Mouse (Mus musculus) gastrocnemius, postnatal 36 days (tissue): ENCODE data around the gene Ctns. TPM values are rescaled to one million over a fixed set of nuclear protein-coding genes. Genes with fewer than 3 reads are reported as not detected.

Source experiments
- DNase-seq, 2 experiments: peaks; one replicate each; pipeline ENCODE4 v3.0.0; 2022
- intact Hi-C: fragments of 180-260 bp; cut with DNase I; formaldehyde crosslinking; loops from one replicate; pipeline ENCODE4 v1.15.1; 2025
- total RNA-seq, 2 experiments: library from RNA; stranded (reverse); gene quantifications; 2 replicates each; pipeline ENCODE4 v1.2.3; 2021

The Ctns gene
- total RNA-seq, 2 experiments from 2014 or later = 5.3 to 5.5 TPM

DNA sequence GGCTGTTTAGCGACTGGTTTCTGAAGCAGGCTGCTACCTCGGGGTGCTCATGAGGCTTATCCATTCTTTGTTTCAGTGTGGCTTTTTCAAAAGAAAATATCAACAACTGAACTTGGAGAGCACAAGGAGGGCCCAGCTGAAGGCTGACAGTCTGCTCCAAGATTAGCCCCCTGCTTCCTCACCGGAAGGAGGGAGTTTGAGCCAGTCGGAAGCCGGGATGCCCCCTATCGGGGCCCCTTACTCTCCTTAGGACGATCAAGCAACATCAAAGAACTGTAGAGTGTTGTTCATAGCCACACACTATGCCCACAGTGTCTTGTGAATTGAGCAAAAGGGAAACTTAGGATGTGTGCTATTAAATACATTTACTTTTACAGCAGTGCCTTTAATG, 51.9 kb downstream of the Ctns start:
- DNase-seq = no peak
- intact Hi-C loops = no loop called here

DNA sequence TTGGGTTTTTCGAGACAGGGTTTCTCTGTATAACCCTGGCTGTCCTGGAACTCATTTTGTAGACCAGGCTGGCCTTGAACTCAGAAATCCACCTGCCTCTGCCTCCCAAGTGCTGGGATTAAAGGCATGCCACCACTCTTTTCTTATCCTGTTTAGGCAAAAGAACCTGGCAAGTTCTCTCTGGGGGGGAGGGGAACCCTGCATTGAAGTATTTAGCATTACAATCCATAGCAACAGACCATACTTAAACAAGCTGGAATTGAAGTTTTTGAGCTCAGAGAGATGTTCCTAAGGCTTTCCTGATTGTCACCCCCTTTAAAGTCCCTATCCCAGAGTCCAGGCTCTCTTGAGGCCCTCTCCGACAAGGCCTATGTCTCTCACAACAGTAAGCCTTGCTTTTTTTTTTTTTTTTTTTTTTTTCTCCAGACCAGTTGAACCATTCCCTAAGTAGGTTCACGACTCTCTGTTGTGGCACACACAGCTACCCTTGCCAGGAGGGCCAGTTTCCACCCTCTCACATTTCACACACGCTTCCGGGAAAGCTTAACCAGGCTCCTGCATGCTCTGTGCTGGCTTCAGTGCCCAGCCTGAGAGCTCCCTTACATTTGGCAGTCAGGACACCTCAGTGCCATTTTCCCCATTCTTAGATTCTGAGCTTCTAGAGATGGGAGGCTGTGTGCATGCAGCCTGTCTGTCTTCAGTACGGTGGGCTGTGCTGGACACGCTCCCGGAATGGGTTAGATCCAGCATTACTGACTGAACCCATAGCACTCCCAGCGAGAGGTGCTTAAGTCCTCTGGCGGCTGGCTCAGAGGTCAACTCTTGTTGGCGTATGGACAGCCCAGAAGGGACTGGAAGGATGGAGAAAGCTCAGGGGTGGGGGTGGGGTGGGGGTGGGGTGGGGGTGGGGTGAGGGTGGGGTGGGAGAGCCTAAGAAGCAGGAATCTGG, 52.5 kb downstream of the Ctns start:
- intact Hi-C loops = no loop called here
- no peak for DNase-seq

DNA sequence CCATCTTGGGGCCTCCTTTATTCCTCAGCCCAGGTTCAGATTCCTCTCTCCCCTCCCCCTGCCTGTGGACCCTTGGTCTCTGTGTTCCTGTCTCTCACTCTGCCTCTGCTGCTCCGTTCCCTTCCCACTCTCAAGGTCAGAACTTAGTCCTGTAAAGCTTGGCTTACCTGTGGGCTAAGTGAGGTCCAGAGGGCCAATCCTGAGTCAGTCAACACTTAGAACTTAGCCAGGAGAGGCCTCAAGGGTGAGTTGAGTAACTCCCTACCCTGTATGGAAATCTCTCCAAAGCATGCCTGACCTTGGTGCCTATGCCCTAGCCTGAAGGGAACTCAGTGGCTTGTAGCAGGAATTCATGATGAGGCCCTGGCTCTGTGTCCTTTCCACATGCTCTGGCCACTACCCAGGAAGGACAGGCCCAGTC, 54.6 kb downstream of the Ctns start:
- intact Hi-C loops = no loop called here
- DNase-seq = no peak

DNA sequence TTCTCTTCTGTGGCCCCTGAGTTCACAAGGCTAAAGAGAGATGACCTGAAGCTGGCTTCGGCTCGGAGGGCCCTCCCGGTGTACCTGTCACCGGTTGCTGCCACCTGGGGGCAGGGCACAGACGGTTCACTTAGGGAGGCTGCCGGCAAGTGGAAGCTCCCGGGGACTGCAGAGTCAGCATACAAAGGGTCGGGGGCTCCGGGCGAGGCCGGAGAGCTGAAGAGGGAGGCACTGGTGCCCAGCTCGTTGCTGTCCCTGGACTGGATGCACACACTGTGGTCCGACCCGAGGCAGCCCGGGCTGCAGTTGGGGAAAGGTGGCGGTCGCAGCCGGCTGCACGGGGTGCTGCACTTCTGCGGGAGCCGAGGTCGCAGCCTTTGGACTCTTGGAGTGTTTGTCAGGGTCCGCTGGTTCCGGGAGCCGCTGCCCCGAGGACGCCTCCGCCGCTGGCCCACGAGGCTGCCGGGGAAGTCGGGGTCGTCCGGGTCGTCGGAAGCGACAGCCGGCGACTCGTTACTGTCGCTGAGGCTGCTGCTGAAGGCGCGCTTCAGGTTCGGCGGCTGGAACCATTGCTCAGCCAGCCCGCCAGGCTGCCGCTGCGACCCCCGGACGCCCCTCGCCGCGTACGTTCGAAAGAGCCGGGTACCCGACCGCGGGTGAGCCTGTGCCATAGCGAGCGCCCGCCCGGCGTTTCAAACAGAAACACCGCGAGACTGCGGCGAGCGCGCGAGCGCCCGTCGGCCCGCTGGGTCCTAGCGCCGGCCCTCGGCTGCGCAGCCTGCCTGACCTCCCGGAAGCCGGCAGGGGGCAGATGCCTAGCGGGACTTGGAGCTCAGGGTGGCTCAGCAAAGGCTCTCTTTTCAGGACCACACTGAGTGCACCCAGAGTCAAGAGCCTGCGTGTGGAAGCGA, 61.0 kb downstream of the Ctns start, which contains the start of gene Haspin:
Gene Haspin (minus strand): TSS at position 704 of the 911 bp plus-strand sequence.
- intact Hi-C loops = loop anchor here (2.0 kb wide), 2 partner anchors 23 to 31 kb away; partner anchors contain the start of gene P2rx5
- peak; percentile 85 to 86 for DNase-seq

DNA sequence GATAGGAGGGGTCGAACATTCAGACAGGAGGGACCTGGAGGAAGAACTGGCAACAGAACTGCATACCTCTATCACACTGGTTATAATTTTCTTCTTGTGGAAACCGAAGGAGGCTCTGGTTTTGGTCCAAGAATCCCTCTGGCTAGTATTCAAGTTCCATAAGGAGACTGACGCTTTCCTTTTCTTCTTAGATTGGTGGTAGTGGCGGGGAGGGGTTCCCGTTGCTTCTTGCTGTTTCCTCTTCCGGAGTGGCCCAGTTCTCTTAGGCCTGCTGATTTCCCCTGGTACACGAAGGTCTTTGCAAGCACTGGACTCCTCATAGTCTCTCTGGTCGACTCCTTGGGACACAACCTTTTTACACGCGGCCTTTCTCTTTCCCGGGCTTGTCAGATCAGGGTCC, 61.7 kb downstream of the Ctns start:
- no peak for DNase-seq
- intact Hi-C loops = no loop called here

DNA sequence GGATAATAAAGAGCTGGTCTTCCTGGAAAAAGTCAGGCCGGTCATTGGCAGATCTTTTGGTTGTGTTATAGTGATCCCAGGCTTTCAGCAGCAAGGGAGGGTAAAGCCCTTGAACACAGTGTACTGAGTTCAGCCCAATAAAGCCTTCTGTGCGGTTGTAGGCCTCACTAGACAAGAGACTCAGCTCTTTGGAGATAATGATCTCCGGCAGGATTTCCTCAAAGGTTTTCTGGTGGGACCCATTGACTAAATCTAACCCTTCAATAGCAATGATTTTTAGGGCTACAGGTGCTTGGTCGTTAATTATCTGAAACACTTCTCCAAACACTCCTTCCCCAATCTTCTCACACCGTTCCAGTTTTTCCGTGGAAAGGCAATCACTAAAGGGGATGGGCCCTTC, 62.3 kb downstream of the Ctns start:
- no peak for DNase-seq
- intact Hi-C loops = no loop called here

DNA sequence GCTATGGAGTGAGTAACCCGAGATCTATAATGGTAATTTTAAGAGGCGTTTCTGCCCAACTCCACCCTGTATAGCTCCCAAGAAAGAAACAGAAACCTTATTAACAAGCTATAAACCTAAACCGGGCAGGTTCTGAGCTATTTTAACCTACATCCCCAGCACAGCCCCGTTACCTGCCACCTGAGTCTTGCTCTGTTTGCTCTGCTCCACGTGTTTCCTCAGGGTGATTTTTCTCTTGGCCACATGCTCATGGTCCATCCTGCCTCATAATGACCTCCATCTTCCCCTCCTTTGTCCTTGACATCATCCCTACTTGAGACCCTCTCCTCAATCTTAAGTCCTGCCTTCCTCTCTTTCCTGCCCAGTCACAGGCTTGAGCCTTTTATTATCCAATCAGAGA, 64.6 kb downstream of the Ctns start:
- DNase-seq = no peak
- intact Hi-C loops = no loop called here

Other genes with a start within 250 kb of the Ctns start
- 1 to 10 TPM; 6.4 to 7.6 TPM for gene Atp2a3, start 237.9 kb downstream of the Ctns start, total RNA-seq
- under 1 TPM; 0.20 to 0.32 TPM for gene P2rx1, start 199.9 kb downstream of the Ctns start, total RNA-seq
- 1 to 10 TPM in 1 of 2 experiments, under 1 TPM in 1; 0.71 to 1.2 TPM for gene Camkk1, start 180.0 kb downstream of the Ctns start, total RNA-seq
- gene Ncbp3, start 151.3 kb downstream of the Ctns start, total RNA-seq = 1 to 10 TPM; 2.6 to 2.9 TPM
- under 1 TPM; 0.07 to 0.13 TPM for gene Itgae, start 108.5 kb downstream of the Ctns start, total RNA-seq
- gene Haspin, start 60.7 kb downstream of the Ctns start, total RNA-seq = under 1 TPM; 0.15 to 0.18 TPM
- 1 to 10 TPM; 6.9 to 8.6 TPM for gene P2rx5, start 38.6 kb downstream of the Ctns start, total RNA-seq
- gene Emc6, start 22.0 kb downstream of the Ctns start, total RNA-seq = 10 to 100 TPM; 74.4 to 90.9 TPM
- 10 to 100 TPM in 1 of 2 experiments, 1 to 10 TPM in 1; 9.3 to 10.5 TPM for gene Tax1bp3, start 22.0 kb downstream of the Ctns start, total RNA-seq
- gene Shpk, start 418 bp upstream of the Ctns start, total RNA-seq = under 1 TPM; 0.47 to 0.69 TPM
- under 1 TPM; 0.15 TPM for gene Trpv1, start 35.2 kb upstream of the Ctns start, total RNA-seq
- not detected for gene Trpv3, start 68.3 kb upstream of the Ctns start, total RNA-seq
- gene Aspa, start 130.6 kb upstream of the Ctns start, total RNA-seq = 1 to 10 TPM; 1.7 to 3.8 TPM
- not detected for gene Gm49340, start 130.7 kb upstream of the Ctns start, total RNA-seq
- not detected for gene Spata22, start 130.7 kb upstream of the Ctns start, total RNA-seq
- not detected for gene Olfr20, start 151.7 kb upstream of the Ctns start, total RNA-seq
- gene Olfr376, start 172.2 kb upstream of the Ctns start, total RNA-seq = not detected
- not detected for gene Olfr1, start 200.6 kb upstream of the Ctns start, total RNA-seq
- not detected for gene Olfr378, start 229.4 kb upstream of the Ctns start, total RNA-seq